Mouse (Mus musculus) midbrain, embryonic 14.5 days (tissue): ENCODE measurements around the gene Rnh1. TPM values are rescaled to one million over a fixed set of nuclear protein-coding genes. Genes with fewer than 3 reads are reported as not detected.
A peak's percentile ranks its signal among the peaks of the same experiment; 100 is the strongest.

Experiments used
- ATAC-seq: fragments of 200-750 bp; cut with Nextera tagmentation; 2 replicates; pipeline ENCODE4 v1.8.0; 2017; ENCODE audit warnings: moderate number of reproducible peaks, moderate library complexity; ENCODE audit not compliant: low FRiP score, low TSS enrichment
- DNase-seq: peaks from one replicate; pipeline ENCODE4 v3.0.0-alpha.2; 2015
- H3K27ac ChIP-seq: fragments of 300-500 bp; sonication (generic); replicated peaks from 2 replicates; pipeline ENCODE4 v1.5.1; 2014; ENCODE audit warnings: mild to moderate bottlenecking, low read depth, low read length, moderate library complexity
- H3K27me3 ChIP-seq: fragments of 300-500 bp; sonication (generic); 2 replicates; pipeline ENCODE4 v1.6.1; 2014; ENCODE audit warnings: low read length, control low read depth, mixed read lengths; ENCODE audit not compliant: control insufficient read depth, insufficient read depth
- H3K36me3 ChIP-seq: fragments of 300-500 bp; sonication (generic); 2 replicates; pipeline ENCODE4 v1.6.1; 2014; ENCODE audit warnings: low read length, control low read depth; ENCODE audit not compliant: control insufficient read depth, insufficient read depth
- H3K4me1 ChIP-seq: fragments of 300-500 bp; sonication (generic); 2 replicates; pipeline ENCODE4 v1.6.1; 2014; ENCODE audit warnings: mild to moderate bottlenecking, antibody characterized with exemption, low read length, control low read depth; ENCODE audit not compliant: control insufficient read depth, insufficient read depth
- H3K4me2 ChIP-seq: fragments of 300-500 bp; sonication (generic); 2 replicates; pipeline ENCODE4 v1.6.1; 2014; ENCODE audit warnings: mild to moderate bottlenecking, low read length, moderate library complexity
- H3K4me3 ChIP-seq: fragments of 300-500 bp; sonication (generic); replicated peaks from 2 replicates; pipeline ENCODE4 v1.5.1; 2014; ENCODE audit warnings: low read depth, low read length
- H3K9ac ChIP-seq: fragments of 300-500 bp; sonication (generic); replicated peaks from 2 replicates; pipeline ENCODE4 v1.6.1; 2014; ENCODE audit warnings: mild to moderate bottlenecking, low read length, moderate library complexity
- H3K9me3 ChIP-seq: fragments of 300-500 bp; sonication (generic); 2 replicates; pipeline ENCODE4 v1.6.1; 2016; ENCODE audit warnings: low read length, control low read depth, mixed read lengths; ENCODE audit not compliant: control insufficient read depth
- WGBS: fragments of 180-500 bp; shearing (Covaris S2); extraction: QIAGEN DNeasy Blood & Tissue Kit; methylation state at CpG from one replicate; pipeline ENCODE4 v1.1.7; 2014; 5-methylcytosine and 5-hydroxymethylcytosine counted together
- polyA plus RNA-seq: library from polyadenylated mRNA; unstranded; fragments of >200 nt; fragmentation: Nextera tagmentation; extraction: Ambion mirVana; gene quantifications from 2 replicates; pipeline ENCODE4 v1.2.1, GENCODE M21; 2014

Gene Rnh1
- polyA plus RNA-seq, 1 experiment from 2014 or later = 39.3 TPM

DNA sequence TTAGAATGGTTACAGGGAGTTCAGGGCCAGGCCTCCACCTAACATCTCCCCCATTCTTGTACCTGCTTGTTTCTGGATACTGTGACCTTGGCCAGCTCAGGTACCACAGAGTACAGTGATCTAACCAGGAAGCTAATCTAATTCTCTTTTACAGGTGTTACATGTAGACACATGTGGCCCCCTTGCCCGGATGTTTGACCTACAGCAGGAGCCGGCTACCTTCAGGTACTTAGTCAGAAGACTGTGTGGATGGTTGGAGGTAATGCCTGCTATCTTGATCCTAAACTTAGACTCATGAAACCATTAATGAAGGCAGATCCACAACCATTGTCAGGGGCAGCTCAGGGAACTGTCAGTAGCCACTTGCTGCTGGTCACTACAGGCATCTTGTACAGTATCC, 23.1 kb upstream of the Rnh1 start:
- no peak overlapping the region for H3K27ac ChIP-seq

DNA sequence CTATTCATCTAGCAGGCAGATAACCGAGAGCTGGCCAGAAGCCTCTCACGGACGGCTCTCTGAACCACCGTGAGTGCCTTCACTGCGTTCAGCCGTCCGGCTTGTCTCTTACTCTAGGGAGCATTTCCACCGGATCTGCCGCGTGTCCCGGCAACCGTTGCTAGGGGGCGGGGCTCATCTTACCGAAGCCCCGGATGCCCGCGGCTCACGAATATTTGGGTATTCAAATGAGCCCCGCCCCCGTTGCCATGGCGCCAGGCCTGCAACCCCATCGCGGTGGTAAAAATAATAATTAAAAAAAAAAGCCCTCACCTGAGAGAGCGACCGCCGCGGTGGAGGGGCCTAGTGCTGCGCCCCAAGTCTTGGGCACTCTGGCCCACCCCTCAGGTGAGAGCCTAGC, 22.2 kb upstream of the Rnh1 start:
- H3K27ac ChIP-seq = peak overlapping the region; percentile 81
- ATAC-seq = peak; percentile 47; the same call in 1 of the 2 replicates
- H3K36me3 ChIP-seq = peaks cover 25% of the 10 kb centered on the region
- H3K9me3 ChIP-seq = no peaks in the 10 kb centered on the region
- H3K9ac ChIP-seq = peak overlapping the region; percentile 36; the same call in 1 of the 2 replicates
- peak overlapping the region; percentile 88 for H3K4me3 ChIP-seq
- H3K27me3 ChIP-seq = no peaks in the 10 kb centered on the region
- DNase-seq = peak; percentile 96
- under 1% methylated on average over 28 of the region's 28 CpGs for WGBS
- H3K4me1 ChIP-seq = peaks cover 20% of the 10 kb centered on the region
- peak overlapping the region; percentile 97 for H3K4me2 ChIP-seq

More for the DNA sequence above, 23.1 kb upstream of the Rnh1 start:
- H3K4me1 ChIP-seq = peaks cover 20% of the 10 kb centered on the region
- no peak overlapping the region for H3K9ac ChIP-seq
- ATAC-seq = no peak
- no peak for DNase-seq
- no peaks in the 10 kb centered on the region for H3K9me3 ChIP-seq
- no peaks in the 10 kb centered on the region for H3K27me3 ChIP-seq
- no peak overlapping the region for H3K4me3 ChIP-seq
- 95% methylated on average over 2 of the region's 2 CpGs for WGBS
- peak overlapping the region; percentile 97; the same call in 1 of the 2 replicates for H3K4me2 ChIP-seq
- peaks cover 16% of the 10 kb centered on the region for H3K36me3 ChIP-seq

DNA sequence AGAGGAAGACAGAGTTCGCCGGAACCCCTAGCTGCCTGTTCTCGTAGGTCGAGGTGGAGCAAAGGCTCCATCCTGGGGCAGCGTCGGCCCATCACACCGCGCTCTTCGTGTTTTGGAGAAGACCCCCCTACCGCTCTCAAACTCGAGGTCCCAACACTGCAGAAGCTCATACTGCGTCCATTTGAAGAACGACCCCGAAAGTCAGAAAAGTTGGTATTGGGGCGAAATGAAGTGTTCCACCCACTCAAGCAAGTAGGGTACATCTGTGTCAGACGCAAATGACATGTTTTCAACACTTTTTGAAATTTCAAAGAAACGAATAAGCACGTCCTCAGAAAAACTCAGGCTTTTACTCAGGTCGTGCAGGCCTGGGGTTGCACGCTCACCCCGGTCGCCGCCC, 21.8 kb upstream of the Rnh1 start:
- Histone ChIP-seq H3K4me2 (peak overlapping the region; percentile 97), H3K36me3 (peaks cover 29% of the 10 kb centered on the region), H3K4me1 (peaks cover 20% of the 10 kb centered on the region), H3K4me3 (peak overlapping the region; percentile 88), H3K27me3 (no peaks in the 10 kb centered on the region), H3K9ac (peak overlapping the region; percentile 36; the same call in 1 of the 2 replicates), H3K27ac (peak overlapping the region; percentile 81), H3K9me3 (no peaks in the 10 kb centered on the region)
- DNase-seq (no peak), ATAC-seq (no peak)
- under 1% methylated on average over 23 of the region's 23 CpGs for WGBS

DNA sequence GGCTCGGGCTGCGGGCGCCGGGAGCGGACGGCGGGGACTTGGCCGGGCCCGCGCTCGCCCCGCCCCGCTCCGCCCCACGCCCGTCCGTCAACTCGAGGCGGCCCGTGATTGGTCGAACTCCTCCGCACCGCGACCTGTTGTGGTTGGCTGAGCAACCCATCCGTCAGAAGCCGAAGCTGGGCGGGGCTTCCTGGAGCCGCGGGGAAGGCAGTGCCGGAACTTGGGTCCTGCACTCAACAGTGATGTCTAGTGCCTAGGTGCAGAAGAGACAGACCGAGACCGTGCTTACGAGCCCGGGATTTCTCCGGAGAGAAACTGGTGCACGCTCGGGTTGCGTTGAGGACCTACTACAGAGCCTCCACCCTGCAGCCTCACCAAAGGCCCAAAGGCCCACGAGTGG, 21.3 kb upstream of the Rnh1 start, which contains the start of the genes Hras and Lrrc56:
Hras (minus strand) TSS at position 58 of the 400 bp plus-strand sequence.
Lrrc56 (plus strand) TSS at position 210 of the 400 bp plus-strand sequence.
- peaks cover 32% of the 10 kb centered on the region for H3K36me3 ChIP-seq
- H3K4me2 ChIP-seq = peak within 1 kb of the TSS; percentile 97
- DNase-seq (peak; percentile 99), ATAC-seq (peak; percentile 93)
- H3K27ac ChIP-seq = peak within 1 kb of the TSS; percentile 81
- H3K4me3 ChIP-seq = peak within 1 kb of the TSS; percentile 88
- H3K27me3 ChIP-seq = no peaks in the 10 kb centered on the region
- no peaks in the 10 kb centered on the region for H3K9me3 ChIP-seq
- peaks cover 20% of the 10 kb centered on the region for H3K4me1 ChIP-seq
- H3K9ac ChIP-seq = peak within 1 kb of the TSS; percentile 93
- under 1% methylated on average over 36 of the region's 39 CpGs for WGBS

DNA sequence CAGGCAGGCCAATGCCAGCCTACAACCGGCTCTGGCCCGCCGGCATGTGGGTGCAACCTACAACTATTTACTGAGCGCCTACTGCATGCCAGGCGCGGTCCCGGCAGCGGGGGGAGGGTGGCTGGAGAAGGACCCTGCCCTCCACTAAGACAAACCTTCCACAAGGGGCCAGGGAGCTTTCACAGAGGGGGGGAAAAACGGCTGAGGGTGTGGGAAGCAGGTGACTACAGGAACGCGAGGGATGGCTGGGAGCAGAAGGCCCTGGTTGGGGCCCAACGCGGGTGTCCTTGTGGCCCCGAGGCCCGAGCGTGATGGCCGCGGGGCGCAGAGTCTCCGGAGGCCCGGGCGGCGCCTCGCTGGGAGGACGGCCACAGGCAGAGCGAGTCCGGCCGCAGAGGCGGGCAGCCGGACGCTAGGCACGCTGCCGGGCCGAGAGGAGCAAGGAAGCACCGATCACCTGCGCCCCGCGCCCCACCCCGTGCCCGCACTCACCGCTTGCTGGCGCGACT, 20.7 kb upstream of the Rnh1 start:
- WGBS = under 1% methylated on average over 43 of the region's 43 CpGs
- Histone ChIP-seq H3K27me3 (no peaks in the 10 kb centered on the region), H3K27ac (peak overlapping the region; percentile 81), H3K4me1 (peaks cover 20% of the 10 kb centered on the region), H3K4me3 (peak overlapping the region; percentile 88), H3K36me3 (peaks cover 35% of the 10 kb centered on the region), H3K9ac (peak overlapping the region; percentile 93), H3K9me3 (no peaks in the 10 kb centered on the region), H3K4me2 (peak overlapping the region; percentile 97)
- DNase-seq (no peak), ATAC-seq (no peak)

DNA sequence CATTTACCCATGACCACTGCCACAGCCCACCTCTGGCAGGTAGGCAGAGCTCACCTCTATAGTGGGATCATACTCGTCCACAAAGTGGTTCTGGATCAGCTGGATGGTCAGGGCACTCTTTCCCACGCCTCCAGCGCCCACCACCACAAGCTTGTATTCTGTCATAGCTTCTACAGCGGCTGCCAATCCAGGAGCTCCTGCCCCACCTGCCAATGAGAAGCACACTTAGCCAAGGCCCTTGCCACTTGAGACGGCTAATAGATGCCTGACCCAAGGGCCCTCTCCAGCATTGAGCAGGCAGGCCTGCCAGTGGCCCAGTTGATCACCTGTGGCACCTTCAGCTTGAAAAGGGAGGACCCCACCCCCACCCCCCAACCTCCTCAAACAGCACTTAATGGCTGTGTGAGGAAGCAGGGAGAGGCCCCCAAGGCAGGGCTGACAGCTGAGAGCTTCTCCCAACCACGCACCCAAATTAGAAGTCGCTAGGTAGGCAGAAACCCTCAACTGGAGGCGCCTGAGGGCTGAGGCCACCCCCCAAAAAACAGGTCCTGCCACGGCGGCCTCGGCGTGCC, 20.2 kb upstream of the Rnh1 start:
- Histone ChIP-seq H3K4me3 (peak overlapping the region; percentile 88), H3K27ac (no peak overlapping the region), H3K36me3 (peaks cover 35% of the 10 kb centered on the region), H3K9ac (peak overlapping the region; percentile 93), H3K4me2 (peak overlapping the region; percentile 97), H3K27me3 (no peaks in the 10 kb centered on the region), H3K4me1 (peaks cover 20% of the 10 kb centered on the region), H3K9me3 (no peaks in the 10 kb centered on the region)
- WGBS = 28% methylated on average over 12 of the region's 12 CpGs
- no peak for DNase-seq
- no peak for ATAC-seq

DNA sequence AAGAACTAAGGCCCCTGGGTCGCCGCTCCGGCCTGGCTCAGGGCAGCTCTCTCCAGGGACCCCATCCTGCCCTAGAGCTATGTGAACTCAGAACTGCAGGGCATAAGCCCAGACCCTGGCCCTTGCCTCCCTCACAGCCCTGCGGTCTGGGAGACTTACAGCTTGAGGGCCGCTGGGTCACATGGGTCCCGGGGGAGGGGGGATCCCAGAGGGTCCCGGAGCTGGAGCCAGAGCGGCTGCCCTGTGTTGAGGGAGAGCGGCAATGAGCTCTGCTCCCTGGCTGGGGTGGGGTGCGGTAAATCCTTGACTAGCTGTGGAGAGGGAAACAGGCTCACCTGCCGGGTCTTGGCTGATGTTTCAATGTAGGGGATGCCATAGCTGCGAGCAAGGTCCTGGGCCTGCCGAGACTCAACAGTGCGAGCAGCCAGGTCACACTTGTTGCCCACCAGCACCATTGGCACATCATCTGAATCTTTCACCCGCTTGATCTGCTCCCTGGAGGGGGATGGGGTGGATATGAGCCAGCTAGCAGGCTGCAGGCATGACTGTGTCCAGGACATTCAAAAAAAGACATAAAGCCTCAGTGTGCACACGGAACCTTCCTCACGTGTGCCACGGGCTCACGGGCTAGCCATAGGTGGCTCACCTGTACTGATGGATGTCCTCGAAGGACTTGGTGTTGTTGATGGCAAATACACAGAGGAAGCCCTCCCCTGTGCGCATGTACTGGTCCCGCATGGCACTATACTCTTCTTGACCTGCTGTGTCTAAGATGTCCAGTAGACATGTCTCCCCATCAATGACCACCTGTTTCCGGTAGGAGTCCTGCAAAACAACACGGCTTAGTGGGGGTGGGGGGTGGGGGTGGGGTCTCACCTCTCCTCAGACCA, 19.4 kb upstream of the Rnh1 start:
- 94% methylated on average over 24 of the region's 24 CpGs for WGBS
- no peak overlapping the region; the same call in 1 of the 2 replicates for H3K9ac ChIP-seq
- H3K4me1 ChIP-seq = peaks cover 20% of the 10 kb centered on the region
- H3K27me3 ChIP-seq = no peaks in the 10 kb centered on the region
- no peak for DNase-seq
- H3K9me3 ChIP-seq = no peaks in the 10 kb centered on the region
- H3K36me3 ChIP-seq = peaks cover 35% of the 10 kb centered on the region
- no peak for ATAC-seq
- H3K4me3 ChIP-seq = peak overlapping the region; percentile 88; the same call in 1 of the 2 replicates
- peak overlapping the region; percentile 97 for H3K4me2 ChIP-seq
- H3K27ac ChIP-seq = no peak overlapping the region

DNA sequence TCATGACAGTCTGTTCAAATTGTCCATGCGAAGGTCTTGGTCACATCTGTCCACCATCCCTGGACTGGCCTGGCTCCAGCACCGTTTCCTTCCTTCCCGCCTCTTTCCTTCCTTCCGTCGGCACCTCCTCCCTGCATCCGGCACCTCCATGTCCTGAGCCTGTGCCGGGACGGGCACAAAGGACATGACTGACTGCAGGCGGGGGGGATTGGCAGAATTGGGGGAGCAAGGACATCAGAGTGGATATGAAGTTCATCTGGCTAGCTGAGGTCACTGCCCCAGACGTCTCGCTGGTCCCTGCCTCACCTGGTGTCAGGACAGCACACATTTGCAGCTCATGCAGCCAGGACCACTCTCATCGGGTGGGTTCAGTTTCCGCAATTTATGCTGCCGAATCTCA, 18.4 kb upstream of the Rnh1 start:
- DNase-seq (no peak), ATAC-seq (no peak)
- no peak overlapping the region for H3K9ac ChIP-seq
- peaks cover 20% of the 10 kb centered on the region for H3K4me1 ChIP-seq
- no peak overlapping the region for H3K4me2 ChIP-seq
- H3K27me3 ChIP-seq = no peaks in the 10 kb centered on the region
- WGBS = 88% methylated on average over 14 of the region's 14 CpGs
- H3K36me3 ChIP-seq = peaks cover 35% of the 10 kb centered on the region
- H3K4me3 ChIP-seq = no peak overlapping the region
- no peak overlapping the region for H3K27ac ChIP-seq
- H3K9me3 ChIP-seq = no peaks in the 10 kb centered on the region
